Mouse (Mus musculus): ENCODE data around the gene V1ra8. TPM values are rescaled to one million over a fixed set of nuclear protein-coding genes. Genes with fewer than 3 reads are reported as not detected.
"Not testable (repeated sequence)": the region's sequence is repeated elsewhere in the genome, so short reads cannot be mapped to it uniquely, and the experiment has no call there.

The V1ra8 gene
- polyA plus RNA-seq (2015; fragmentation: Nextera tagmentation; extraction: Ambion mirVana), result not detected in 2 replicates

GRCm38 (mm10) chr6:90202493-90202892 lies at the start of gene V1ra8:
Gene V1ra8, plus strand, starts transcription at chr6:90202793.
- not testable (repeated sequence) for H3K9me3 ChIP-seq; H3K27ac ChIP-seq; H3K36me3 ChIP-seq; H3K27me3 ChIP-seq (replicated peaks); ATAC-seq; H3K4me3 ChIP-seq (replicated peaks); H3K9ac ChIP-seq; H3K4me1 ChIP-seq (replicated peaks); H3K4me2 ChIP-seq (replicated peaks)
- 89% methylated on average over 2 of the region's 2 CpGs for WGBS

- Histone ChIP-seq H3K9me3 (no peaks in the 10 kb centered on the region), H3K4me2 (replicated peaks) (no peak overlapping the region), H3K9ac (no peak overlapping the region), H3K27me3 (replicated peaks) (no peaks in the 10 kb centered on the region), H3K36me3 (no peaks in the 10 kb centered on the region), H3K27ac (no peak overlapping the region), H3K4me3 (replicated peaks) (no peak overlapping the region), H3K4me1 (replicated peaks) (no peaks in the 10 kb centered on the region)
- peak; percentile 41; the same call in 1 of the 2 replicates for ATAC-seq
- 64% methylated on average over 3 of the region's 3 CpGs for WGBS
These were observed 42.5 kb upstream of the V1ra8 start for GRCm38 (mm10) chr6:90160139-90160538.

GRCm38 (mm10) chr6:90174508-90174907 lies 28.1 kb upstream of the V1ra8 start, which contains the start of gene Vmn1r52:
Gene Vmn1r52, plus strand, starts transcription at chr6:90174808.
- Histone ChIP-seq H3K4me2 (replicated peaks) (no peak within 1 kb of the TSS), H3K9me3 (no peaks in the 10 kb centered on the region), H3K36me3 (no peaks in the 10 kb centered on the region), H3K4me1 (replicated peaks) (no peaks in the 10 kb centered on the region), H3K9ac (no peak within 1 kb of the TSS), H3K27ac (no peak within 1 kb of the TSS), H3K4me3 (replicated peaks) (no peak within 1 kb of the TSS), H3K27me3 (replicated peaks) (no peaks in the 10 kb centered on the region)
- no peak for ATAC-seq
- WGBS, result 66% methylated on average over 2 of the region's 2 CpGs

- Histone ChIP-seq H3K9ac (no peak within 1 kb of the TSS), H3K27me3 (replicated peaks) (no peaks in the 10 kb centered on the region), H3K27ac (no peak within 1 kb of the TSS), H3K4me3 (replicated peaks) (no peak within 1 kb of the TSS), H3K4me1 (replicated peaks) (no peaks in the 10 kb centered on the region), H3K9me3 (no peaks in the 10 kb centered on the region), H3K4me2 (replicated peaks) (no peak within 1 kb of the TSS), H3K36me3 (no peaks in the 10 kb centered on the region)
- 88% methylated on average over 1 of the region's 1 CpGs for WGBS
- ATAC-seq, result no peak
These were observed 21.7 kb downstream of the V1ra8 start, which contains the start of gene Vmn1r53 for GRCm38 (mm10) chr6:90224338-90224737. Gene Vmn1r53, minus strand, starts transcription at chr6:90224438.

- ATAC-seq; H3K27ac ChIP-seq; H3K36me3 ChIP-seq; H3K9me3 ChIP-seq; H3K27me3 ChIP-seq (replicated peaks); H3K4me3 ChIP-seq (replicated peaks); H3K4me1 ChIP-seq (replicated peaks); H3K9ac ChIP-seq; H3K4me2 ChIP-seq (replicated peaks): not testable (repeated sequence)
- WGBS, result 86% methylated on average over 4 of the region's 4 CpGs
These were observed 29.5 kb downstream of the V1ra8 start for GRCm38 (mm10) chr6:90232114-90232513.

- Histone ChIP-seq H3K9ac (no peak overlapping the region), H3K4me3 (replicated peaks) (no peak overlapping the region), H3K27me3 (replicated peaks) (no peaks in the 10 kb centered on the region), H3K4me2 (replicated peaks) (no peak overlapping the region), H3K27ac (no peak overlapping the region), H3K36me3 (no peaks in the 10 kb centered on the region), H3K9me3 (no peaks in the 10 kb centered on the region), H3K4me1 (replicated peaks) (no peaks in the 10 kb centered on the region)
- no peak for ATAC-seq
- WGBS, result 55% methylated on average over 27 of the region's 27 CpGs
These were observed 30.1 kb downstream of the V1ra8 start for GRCm38 (mm10) chr6:90232681-90233080.

- Histone ChIP-seq H3K9me3 (no peaks in the 10 kb centered on the region), H3K4me1 (replicated peaks) (no peaks in the 10 kb centered on the region), H3K36me3 (no peaks in the 10 kb centered on the region), H3K4me3 (replicated peaks) (no peak overlapping the region), H3K4me2 (replicated peaks) (no peak overlapping the region), H3K27me3 (replicated peaks) (no peaks in the 10 kb centered on the region), H3K27ac (no peak overlapping the region), H3K9ac (no peak overlapping the region)
- 81% methylated on average over 3 of the region's 3 CpGs for WGBS
- no peak for ATAC-seq
These were observed 41.4 kb downstream of the V1ra8 start for GRCm38 (mm10) chr6:90244019-90244418.

GRCm38 (mm10) chr6:90246000-90246399 lies 43.4 kb downstream of the V1ra8 start, which contains the start of gene Vmn1r54:
Gene Vmn1r54, plus strand, starts transcription at chr6:90246300.
- WGBS, result 64% methylated on average over 1 of the region's 1 CpGs
- Histone ChIP-seq H3K4me1 (replicated peaks) (no peaks in the 10 kb centered on the region), H3K27ac (no peak within 1 kb of the TSS), H3K36me3 (no peaks in the 10 kb centered on the region), H3K27me3 (replicated peaks) (no peaks in the 10 kb centered on the region), H3K9ac (no peak within 1 kb of the TSS), H3K4me3 (replicated peaks) (no peak within 1 kb of the TSS), H3K9me3 (no peaks in the 10 kb centered on the region), H3K4me2 (replicated peaks) (no peak within 1 kb of the TSS)
- no peak for ATAC-seq

Other genes with a start within 250 kb of the V1ra8 start
- gene Vmn1r46, start 233.5 kb upstream of the V1ra8 start, polyA plus RNA-seq (2015; fragmentation: Nextera tagmentation; extraction: Ambion mirVana), result not detected in 2 replicates
- not detected in 2 replicates for gene Vmn1r47, start 186.6 kb upstream of the V1ra8 start, polyA plus RNA-seq (2015; fragmentation: Nextera tagmentation; extraction: Ambion mirVana)
- not detected in 2 replicates for gene Vmn1r48, start 166.0 kb upstream of the V1ra8 start, polyA plus RNA-seq (2015; fragmentation: Nextera tagmentation; extraction: Ambion mirVana)
- gene Vmn1r49, start 124.3 kb upstream of the V1ra8 start, polyA plus RNA-seq (2015; fragmentation: Nextera tagmentation; extraction: Ambion mirVana), result not detected in 2 replicates
- not detected in 2 replicates for gene Vmn1r50, start 101.4 kb upstream of the V1ra8 start, polyA plus RNA-seq (2015; fragmentation: Nextera tagmentation; extraction: Ambion mirVana)
- not detected in 2 replicates for gene Vmn1r51, start 80.2 kb upstream of the V1ra8 start, polyA plus RNA-seq (2015; fragmentation: Nextera tagmentation; extraction: Ambion mirVana)
- gene Vmn1r52, start 28.0 kb upstream of the V1ra8 start, polyA plus RNA-seq (2015; fragmentation: Nextera tagmentation; extraction: Ambion mirVana), result not detected in 2 replicates
- gene Vmn1r53, start 21.6 kb downstream of the V1ra8 start, polyA plus RNA-seq (2015; fragmentation: Nextera tagmentation; extraction: Ambion mirVana), result not detected in 2 replicates
- gene Vmn1r54, start 43.5 kb downstream of the V1ra8 start, polyA plus RNA-seq (2015; fragmentation: Nextera tagmentation; extraction: Ambion mirVana), result not detected in 2 replicates
- gene BC048671, start 98.4 kb downstream of the V1ra8 start, polyA plus RNA-seq (2015; fragmentation: Nextera tagmentation; extraction: Ambion mirVana), result not detected in 2 replicates
- gene Chst13, start 122.4 kb downstream of the V1ra8 start, polyA plus RNA-seq (2015; fragmentation: Nextera tagmentation; extraction: Ambion mirVana), result 0.58 and 0.62 TPM in 2 replicates
- gene Uroc1, start 130.5 kb downstream of the V1ra8 start, polyA plus RNA-seq (2015; fragmentation: Nextera tagmentation; extraction: Ambion mirVana), result 0.34 TPM in 2 replicates
- gene Zxdc, start 166.7 kb downstream of the V1ra8 start, polyA plus RNA-seq (2015; fragmentation: Nextera tagmentation; extraction: Ambion mirVana), result 7.1 and 7.3 TPM in 2 replicates
- gene Cfap100, start 226.0 kb downstream of the V1ra8 start, polyA plus RNA-seq (2015; fragmentation: Nextera tagmentation; extraction: Ambion mirVana), result 0.23 and 0.61 TPM in 2 replicates